Mouse (Mus musculus): ENCODE results near the gene L3mbtl4. TPM values are rescaled to one million over a fixed set of nuclear protein-coding genes. Genes with fewer than 3 reads are reported as not detected.

The L3mbtl4 gene
- total RNA-seq (2023): not detected

DNA sequence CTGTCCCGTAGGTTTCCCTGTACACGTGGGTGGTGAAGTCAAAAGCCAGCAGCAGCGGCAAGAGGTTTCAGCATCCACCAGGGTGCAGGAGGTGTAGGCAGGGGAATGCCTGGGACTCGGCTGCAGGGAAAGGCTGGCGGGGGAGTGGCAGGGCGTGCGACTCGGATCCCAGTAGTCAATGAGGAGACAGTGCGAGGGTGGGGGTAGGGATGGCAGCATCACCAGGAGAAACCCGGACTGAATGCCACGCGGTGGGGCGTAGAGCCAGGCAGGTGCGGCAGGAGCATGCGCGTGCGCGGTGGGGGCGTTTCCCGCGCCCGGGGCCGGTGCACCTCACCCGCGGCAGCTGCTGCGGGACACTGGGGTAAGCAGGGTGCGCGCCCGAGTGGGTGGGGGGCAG lies at the start of gene L3mbtl4:
L3mbtl4 (plus strand) TSS at position 271 of the 400 bp plus-strand sequence.

DNA sequence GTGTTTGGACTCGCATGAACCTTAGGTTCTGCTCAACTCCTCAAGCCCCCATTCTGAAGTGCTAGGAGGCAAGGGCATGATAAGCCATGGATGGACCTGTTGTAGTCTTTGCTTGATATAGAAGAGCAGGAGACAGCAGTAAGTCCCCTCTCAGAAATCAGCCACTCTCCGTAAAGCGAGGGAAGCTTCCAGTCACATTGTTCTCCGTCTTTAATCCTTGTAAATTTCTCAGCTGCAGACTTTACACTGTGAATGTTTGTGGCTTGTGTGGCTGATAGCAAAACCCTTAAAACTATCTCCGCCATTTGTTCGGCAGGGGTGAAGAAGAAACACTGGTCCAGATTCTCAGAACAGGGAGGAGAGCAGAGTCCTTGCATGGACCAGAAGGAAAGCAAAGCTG lies 552.7 kb downstream of the L3mbtl4 start, which contains the start of gene Tmem200c:
Tmem200c (plus strand) TSS at position 301 of the 400 bp plus-strand sequence.

